Mouse (Mus musculus) kidney, postnatal 25 days (tissue): ENCODE measurements around the gene Gm20671.
"Not testable (repeated sequence)": the region's sequence is repeated elsewhere in the genome, so short reads cannot be mapped to it uniquely, and the experiment has no call there.

Source experiments
- DNase-seq, 2 experiments: peaks; one replicate each; pipeline ENCODE4 v3.0.0; 2021; ENCODE audit warnings: mixed read lengths in 2 of 2

Gm20671 gene

DNA sequence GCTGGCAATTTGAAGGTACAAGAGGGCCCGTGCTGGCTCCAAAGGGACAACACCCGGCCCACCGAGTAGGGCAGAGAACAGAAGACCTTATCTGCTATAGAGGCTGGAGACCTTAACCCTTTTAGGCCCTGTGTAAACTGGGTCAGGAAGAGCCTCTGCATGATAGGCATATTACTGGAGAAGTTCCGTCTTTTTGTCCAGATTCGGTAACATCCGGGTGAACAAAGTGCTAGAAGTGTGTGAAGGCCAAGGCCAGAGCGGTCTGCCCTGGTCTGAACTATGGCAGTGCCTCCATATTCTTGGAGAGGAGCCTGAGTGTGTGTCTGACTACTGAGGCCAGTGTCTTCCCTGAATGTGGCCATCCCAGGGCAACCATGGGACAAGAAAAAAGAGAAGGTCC is at the start of gene Gm20671:
Gene Gm20671, minus strand, starts transcription at position 101 of the 400 bp plus-strand sequence.
- DNase-seq: no peak

GRCm38 (mm10) chr5:32872346-32872745 is 45.4 kb upstream of the Gm20671 start:
- no peak for DNase-seq

- no peak for DNase-seq
Observed at GRCm38 (mm10) chr5:32869389-32870024, 42.6 kb upstream of the Gm20671 start.

DNA sequence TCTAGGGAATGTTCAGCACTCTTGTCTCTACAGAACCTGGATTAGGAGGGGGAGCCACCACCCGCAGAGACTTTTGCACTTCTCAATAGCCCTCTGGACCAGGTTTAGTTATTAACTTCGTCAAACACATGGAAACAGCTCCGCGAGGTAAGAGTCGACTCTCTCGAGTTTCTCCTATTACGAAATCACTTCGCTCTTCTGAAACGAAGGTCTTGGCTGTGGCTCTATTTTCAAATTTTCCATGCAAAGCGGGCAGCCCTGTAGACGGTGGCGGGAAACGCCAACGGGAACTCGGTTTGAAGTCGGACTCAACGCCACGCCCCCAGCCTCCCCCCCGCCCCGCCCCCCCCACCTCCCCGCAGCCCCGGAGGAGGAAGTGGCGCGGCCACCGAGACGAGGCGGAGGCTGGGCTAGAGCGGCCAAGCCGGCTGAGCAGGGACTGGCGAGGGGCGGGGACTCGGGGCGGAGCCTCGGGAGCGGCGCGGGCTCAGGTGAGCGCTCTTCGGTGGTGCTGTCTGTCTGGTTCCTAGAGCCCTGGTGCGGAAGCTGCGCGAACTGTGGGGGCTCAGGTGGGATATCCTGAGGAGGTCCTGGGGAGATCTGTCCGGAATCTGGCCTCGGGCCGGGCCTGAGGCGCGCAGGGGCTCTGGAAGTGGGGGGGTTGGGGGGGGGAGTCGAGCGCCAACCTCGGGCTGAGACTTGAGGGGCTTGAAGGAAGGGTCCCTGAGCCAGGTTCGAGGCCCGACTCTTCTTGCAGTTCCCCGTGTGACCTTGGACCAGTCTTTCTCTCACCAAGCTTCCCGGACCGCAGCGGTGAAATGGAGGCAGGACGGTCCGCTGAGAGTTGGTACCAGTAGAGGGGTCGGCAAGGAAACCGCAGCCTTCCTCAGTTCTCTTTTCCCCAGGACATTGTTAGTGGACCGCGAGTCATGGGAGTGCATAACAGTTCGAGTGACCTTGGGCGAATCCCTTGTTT is 36.6 kb upstream of the Gm20671 start, which contains the start of gene Depdc5:
Gene Depdc5, plus strand, starts transcription at position 449 of the 976 bp plus-strand sequence.
- DNase-seq: peak; percentile 95 to 98

DNA sequence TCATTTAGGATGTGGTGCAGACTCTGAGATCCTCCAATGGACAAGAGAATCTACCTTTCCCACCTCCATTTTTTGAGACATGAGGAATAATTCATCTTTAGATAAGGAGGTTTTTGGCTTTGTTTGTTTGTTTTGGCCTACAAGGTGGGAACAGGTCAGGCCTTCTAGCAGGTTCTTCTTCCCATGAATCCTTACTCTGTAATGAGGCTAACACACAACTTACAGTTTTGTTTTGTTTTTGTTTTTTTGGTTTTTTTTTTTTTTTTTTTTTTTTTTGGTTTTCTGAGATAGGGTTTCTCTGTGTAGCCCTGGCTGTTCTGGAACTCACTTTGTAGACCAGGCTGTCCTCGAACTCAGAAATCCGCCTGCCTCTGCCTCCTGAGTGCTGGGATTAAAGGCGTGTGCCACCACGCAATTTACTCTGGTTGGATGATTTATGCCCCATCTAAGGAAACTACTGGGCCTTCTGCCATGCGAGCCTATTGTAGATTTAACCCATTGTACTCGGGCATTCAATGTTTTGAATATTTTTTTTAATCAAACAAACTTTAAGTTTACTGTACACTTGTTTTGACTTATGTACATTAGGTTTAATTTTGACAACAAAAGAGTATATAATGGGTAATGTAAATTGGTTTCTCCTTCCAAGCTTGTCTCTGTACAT is 35.7 kb upstream of the Gm20671 start:
- DNase-seq: peak in 1 of 2 experiments; percentile 55

GRCm38 (mm10) chr5:32861082-32861481 is 34.2 kb upstream of the Gm20671 start:
- DNase-seq: no peak

DNA sequence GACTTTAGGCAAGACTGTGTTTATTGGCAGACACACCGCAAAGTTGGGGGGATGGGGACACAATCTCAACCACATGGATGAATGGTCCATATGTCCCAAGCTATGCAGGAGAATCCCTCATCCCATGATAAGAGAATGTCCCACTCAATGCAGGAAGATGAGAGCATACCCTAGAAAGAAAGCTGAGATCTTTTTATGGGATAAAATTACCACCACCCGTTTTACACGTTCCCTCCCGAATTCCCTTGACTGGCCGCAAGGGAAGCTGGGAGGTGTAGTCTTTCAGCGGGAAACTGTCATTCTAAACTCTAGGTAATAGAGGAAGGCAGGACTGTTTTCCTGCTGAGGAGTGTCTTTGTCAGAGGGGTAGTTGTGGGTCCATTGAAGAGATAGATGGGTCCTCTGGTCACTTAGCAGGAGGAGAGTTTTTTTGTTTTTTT is 30.9 kb upstream of the Gm20671 start:
- peak; percentile 64 to 72 for DNase-seq

- DNase-seq: not testable (repeated sequence)
Observed at GRCm38 (mm10) chr5:32855274-32855673, 28.4 kb upstream of the Gm20671 start.

DNA sequence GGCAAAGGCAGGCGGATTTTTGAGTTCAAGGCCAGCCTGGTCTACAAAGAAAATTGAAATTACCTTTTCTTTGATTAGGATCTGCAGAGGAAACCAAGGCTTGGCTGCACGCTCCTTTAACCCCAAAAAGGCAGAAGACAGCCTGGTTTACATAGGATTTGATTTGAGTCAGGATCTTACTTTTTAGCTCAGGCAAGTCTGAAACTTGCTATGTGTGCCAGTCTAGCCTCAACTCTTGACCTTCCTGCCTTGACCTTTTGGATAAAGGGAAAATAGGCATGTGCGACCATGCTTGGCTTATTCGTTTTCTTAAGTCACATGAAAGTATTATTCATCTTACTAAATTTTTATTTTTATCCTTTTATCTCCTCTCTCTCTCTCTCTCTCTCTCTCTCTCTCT is 27.9 kb upstream of the Gm20671 start:
- DNase-seq: no peak

GRCm38 (mm10) chr5:32853731-32854507 is 27.0 kb upstream of the Gm20671 start, which contains the start of gene Prr14l:
Gene Prr14l, minus strand, starts transcription at chr5:32854256.
- peak; percentile 98 to 100 for DNase-seq

DNA sequence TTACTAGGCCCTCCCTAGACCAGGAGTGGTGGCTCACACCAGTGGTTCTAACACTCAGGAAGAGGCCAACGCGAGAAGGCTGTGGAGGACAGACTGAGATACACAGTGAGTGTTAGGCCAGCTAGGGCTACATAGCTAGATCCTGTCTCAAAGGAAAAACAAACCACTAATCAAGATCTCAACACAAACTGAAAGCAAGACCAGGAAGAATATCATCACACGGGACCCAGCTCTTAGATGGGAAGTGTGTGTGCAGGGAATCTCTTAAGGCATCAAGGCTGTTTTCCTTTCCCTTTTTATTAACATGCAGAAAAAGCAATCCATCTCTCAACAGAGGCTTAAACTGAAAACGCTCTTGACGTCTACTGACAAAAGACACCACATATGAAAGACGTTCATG is 25.1 kb upstream of the Gm20671 start:
- DNase-seq: no peak

DNA sequence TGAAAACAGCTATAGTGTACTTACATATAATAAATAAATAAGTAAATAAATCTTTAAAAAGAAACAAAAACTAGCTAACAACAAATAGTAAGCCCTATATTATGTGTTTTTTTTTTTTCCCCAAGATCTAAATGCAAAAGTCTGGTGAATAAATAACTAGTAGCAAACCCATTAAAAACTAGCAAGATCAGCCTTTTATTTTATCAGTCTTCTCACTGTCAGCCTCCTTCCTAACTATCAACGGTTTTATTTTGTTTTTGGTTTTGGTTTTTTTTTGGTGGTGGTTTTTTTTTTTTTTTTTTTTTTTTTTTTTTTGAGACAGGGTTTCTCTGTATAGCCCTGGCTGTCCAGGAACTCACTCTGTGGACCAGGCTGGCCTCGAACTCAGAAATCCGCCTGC is 22.7 kb upstream of the Gm20671 start:
- DNase-seq: not testable (repeated sequence)

- no peak for DNase-seq
Observed at GRCm38 (mm10) chr5:32849178-32849577, 22.3 kb upstream of the Gm20671 start.

DNA sequence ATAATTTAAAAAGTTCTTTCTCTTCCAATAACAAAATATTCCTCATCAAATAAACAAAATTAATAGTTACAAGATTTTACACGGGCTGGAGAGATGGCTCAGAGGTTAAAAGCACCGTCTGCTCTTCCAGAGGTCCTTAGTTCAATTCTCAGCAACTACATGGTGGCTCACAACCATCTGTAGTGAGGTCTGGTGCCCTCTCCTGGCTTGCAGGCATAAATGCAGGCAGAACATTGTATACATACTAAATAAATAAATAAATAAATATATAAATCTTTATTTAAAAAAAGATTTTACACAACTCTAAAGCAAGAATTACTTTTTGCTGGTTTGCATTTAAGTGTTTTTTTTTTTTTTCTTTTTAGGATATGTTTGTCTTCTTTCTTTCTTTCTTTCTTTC is 13.1 kb upstream of the Gm20671 start:
- DNase-seq: no peak

DNA sequence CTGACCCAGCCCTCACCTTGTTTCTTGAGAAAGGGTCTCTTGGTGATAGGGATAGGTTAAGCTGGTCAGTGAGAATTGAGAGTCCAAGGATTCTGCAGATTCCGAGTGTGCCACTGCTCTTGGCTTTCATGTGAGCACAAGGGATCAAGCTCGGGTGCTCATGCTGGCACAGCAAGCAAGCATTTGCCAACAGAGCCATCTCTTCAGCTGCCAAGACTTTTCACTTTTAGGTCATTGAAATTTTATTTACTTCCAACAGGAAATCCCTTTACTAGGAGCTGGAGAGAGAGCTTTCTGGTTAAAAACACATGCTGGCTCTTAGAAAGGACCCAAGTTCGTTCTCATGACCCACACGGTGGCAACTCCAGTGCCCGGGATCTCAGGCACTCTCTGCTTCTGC is 10.1 kb upstream of the Gm20671 start:
- DNase-seq: no peak

DNA sequence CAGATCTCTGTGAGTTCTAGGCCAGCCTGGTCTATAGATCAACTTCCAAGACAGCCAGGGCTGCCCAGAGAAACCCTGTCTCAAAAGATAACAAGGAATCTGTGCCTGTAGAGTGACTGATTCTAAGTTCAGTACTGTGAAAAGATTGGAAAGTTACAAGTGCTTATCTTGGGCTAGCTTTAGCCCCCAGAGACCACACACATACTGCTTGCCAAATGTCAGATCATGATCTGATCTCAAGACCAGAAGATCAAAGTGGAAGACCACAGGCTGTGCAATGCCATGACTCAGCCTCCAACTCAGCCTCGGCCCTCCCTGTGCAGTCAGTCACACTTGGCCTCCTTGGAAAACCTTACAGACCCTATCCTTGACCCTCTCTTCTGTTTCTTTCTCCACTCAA is 7.6 kb upstream of the Gm20671 start:
- DNase-seq: no peak

DNA sequence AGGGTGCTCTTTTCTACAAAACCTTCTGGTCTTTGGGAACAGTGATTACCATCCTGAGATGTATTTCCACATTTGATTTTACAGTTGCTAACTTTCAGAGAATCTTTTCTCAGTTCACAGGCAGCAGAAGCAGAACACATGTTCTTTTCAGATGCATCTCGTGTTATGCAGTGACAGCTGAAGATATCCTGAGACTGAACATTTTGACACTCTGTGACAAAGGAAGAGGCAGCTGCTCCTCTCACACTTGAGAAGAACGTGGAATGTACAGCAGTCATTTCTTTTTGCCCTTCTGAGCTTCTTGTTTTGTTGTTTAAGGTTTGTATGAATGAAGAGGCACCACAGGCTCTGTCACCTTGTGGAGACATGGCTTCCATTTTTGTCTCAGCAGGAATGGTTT is 3.1 kb upstream of the Gm20671 start:
- no peak for DNase-seq

GRCm38 (mm10) chr5:32828766-32829165 is 1.9 kb upstream of the Gm20671 start:
- DNase-seq: not testable (repeated sequence)

DNA sequence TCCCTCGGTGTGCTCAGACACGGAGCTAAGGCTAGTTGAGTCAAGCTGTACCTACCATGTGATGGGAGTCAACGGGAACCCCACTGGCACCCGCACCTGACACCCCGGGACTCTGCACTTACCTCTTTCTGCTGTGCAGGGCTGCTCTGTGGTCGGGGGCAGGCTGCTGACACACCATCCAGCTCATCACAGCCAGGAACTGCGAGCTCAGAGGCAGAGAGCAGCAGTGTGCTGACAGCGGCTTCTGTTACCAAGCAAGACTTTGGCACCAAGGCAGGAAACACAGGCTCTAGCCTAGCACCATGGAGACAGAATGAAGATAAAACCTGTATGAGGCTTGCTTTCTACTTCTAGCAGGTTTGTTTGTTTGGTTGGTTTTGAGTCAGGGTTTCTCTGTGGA is 6.4 kb downstream of the Gm20671 start:
- no peak for DNase-seq

- DNase-seq: no peak
Observed at GRCm38 (mm10) chr5:32815396-32815795, 11.5 kb downstream of the Gm20671 start.

DNA sequence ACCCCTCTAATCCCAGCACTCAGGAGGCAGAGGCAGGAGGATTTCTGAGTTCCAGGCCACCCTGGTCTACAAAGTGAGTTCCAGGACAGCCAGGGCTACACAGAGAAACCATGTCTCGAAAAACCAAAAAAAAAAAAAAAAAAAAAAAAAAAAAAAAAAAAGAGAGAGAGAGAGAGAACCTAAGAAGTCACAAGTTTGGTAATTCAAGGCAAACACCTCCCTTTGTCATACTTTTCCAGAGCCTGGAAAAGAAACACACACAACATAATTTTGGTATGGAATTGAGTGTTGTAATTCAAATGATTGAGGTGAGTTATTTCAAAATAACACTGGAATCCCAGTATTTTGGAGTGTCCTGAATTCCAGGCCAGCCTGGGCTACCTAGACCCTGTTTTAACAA is 40.5 kb downstream of the Gm20671 start:
- DNase-seq: not testable (repeated sequence)

- DNase-seq: peak; percentile 97 to 98
Observed at GRCm38 (mm10) chr5:32785313-32785915, 41.5 kb downstream of the Gm20671 start, which contains the start of gene Pisd. Gene Pisd, minus strand, starts transcription at chr5:32785646.
